Mouse (Mus musculus): Measurements from ENCODE around the gene Aco2. TPM values are rescaled to one million over a fixed set of nuclear protein-coding genes. Genes with fewer than 3 reads are reported as not detected.

Gene Aco2
- polyA plus RNA-seq, 1 experiment from 2014 or later: 265 TPM

- no peaks in the 10 kb centered on the region; the same call in 1 of the 2 replicates for H3K4me1 ChIP-seq
- no peaks in the 10 kb centered on the region for H3K9me3 ChIP-seq
- no peak overlapping the region for H3K4me2 ChIP-seq
- no peak overlapping the region for H3K27ac ChIP-seq
- peaks cover 30% of the 10 kb centered on the region for H3K36me3 ChIP-seq (replicated peaks)
- H3K27me3 ChIP-seq (replicated peaks): no peaks in the 10 kb centered on the region
- H3K4me3 ChIP-seq: no peak overlapping the region
- 38% methylated on average over 7 of the region's 7 CpGs for WGBS
- H3K9ac ChIP-seq: no peak overlapping the region
- no peak for ATAC-seq (replicated peaks)
Measured at GRCm38 (mm10) chr15:81848301-81848700, 23.8 kb upstream of the Aco2 start.

DNA sequence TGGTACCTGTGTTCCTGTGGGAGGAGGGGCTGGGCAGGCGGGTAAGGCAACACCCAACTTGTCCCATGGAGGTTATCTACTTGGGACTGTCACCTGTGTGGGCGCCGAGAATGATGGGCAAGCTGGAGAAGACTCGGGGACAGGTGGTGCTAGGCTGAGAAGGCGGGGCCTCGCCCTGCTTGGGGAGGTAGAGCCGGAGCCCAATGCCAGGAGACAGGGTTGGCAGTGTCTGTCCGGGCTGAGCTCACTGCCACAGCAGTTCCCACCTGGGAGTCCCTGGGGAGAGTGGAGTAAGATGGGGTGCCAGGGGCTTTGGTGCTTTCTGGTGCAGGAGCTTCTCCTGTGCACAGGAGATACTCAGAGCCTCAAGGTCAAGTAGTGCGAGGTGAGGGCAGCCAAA, 23.0 kb upstream of the Aco2 start:
- H3K4me1 ChIP-seq: no peaks in the 10 kb centered on the region; the same call in 1 of the 2 replicates
- H3K27me3 ChIP-seq (replicated peaks): no peaks in the 10 kb centered on the region
- H3K9ac ChIP-seq: no peak overlapping the region
- no peaks in the 10 kb centered on the region for H3K9me3 ChIP-seq
- peaks cover 30% of the 10 kb centered on the region for H3K36me3 ChIP-seq (replicated peaks)
- no peak overlapping the region for H3K4me3 ChIP-seq
- 88% methylated on average over 9 of the region's 9 CpGs for WGBS
- H3K4me2 ChIP-seq: no peak overlapping the region
- no peak for ATAC-seq (replicated peaks)
- H3K27ac ChIP-seq: no peak overlapping the region

DNA sequence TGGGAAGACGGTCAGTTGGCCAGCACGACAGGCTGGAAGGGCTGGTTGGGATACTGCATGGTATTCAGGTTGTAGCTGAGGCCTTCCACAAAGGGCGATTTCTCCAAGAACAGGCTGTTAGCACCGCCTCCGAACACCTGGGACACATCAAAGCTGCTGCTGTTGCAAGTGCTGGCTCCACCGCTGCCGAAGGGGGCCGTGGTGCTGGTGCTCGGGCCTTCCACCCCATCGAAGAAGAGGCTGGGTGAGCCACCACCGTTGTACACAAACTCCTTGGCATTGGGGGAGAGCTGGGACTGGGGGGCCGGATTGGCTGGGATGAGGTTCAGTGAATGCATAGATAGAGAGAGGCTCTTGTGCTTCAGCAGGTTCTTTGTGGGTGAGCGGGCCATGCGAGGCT, 21.4 kb upstream of the Aco2 start:
- H3K4me1 ChIP-seq: peaks cover 8% of the 10 kb centered on the region
- no peak for ATAC-seq (replicated peaks)
- 89% methylated on average over 14 of the region's 14 CpGs for WGBS
- H3K9ac ChIP-seq: no peak overlapping the region
- no peaks in the 10 kb centered on the region for H3K9me3 ChIP-seq
- peaks cover 30% of the 10 kb centered on the region for H3K36me3 ChIP-seq (replicated peaks)
- H3K27ac ChIP-seq: no peak overlapping the region
- H3K27me3 ChIP-seq (replicated peaks): no peaks in the 10 kb centered on the region
- H3K4me2 ChIP-seq: no peak overlapping the region
- H3K4me3 ChIP-seq: no peak overlapping the region

DNA sequence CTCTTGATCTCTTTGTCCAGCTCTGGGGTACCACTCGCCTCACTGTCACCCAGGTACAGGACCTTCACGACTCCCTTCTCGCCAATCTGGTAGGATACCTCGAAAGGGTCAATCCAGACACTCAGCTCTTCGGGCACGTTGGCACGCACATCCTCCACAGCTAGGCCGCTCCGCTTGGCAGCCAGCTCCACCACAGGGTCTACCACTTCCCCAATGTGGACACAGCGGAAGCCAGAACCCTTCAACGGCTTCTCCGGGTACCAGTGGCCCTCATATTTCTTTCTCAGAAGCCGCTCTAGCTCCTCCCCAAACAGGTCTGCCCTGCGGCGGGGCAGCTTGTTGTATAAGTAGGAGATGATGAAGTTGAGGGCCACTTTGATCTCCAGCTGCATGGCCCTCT, 20.7 kb upstream of the Aco2 start:
- WGBS: 96% methylated on average over 15 of the region's 15 CpGs
- H3K27me3 ChIP-seq (replicated peaks): no peaks in the 10 kb centered on the region
- H3K4me3 ChIP-seq: no peak overlapping the region
- no peak overlapping the region for H3K9ac ChIP-seq
- no peak overlapping the region for H3K4me2 ChIP-seq
- peaks cover 30% of the 10 kb centered on the region for H3K36me3 ChIP-seq (replicated peaks)
- ATAC-seq (replicated peaks): no peak
- H3K9me3 ChIP-seq: no peaks in the 10 kb centered on the region
- H3K4me1 ChIP-seq: peaks cover 11% of the 10 kb centered on the region
- H3K27ac ChIP-seq: no peak overlapping the region

DNA sequence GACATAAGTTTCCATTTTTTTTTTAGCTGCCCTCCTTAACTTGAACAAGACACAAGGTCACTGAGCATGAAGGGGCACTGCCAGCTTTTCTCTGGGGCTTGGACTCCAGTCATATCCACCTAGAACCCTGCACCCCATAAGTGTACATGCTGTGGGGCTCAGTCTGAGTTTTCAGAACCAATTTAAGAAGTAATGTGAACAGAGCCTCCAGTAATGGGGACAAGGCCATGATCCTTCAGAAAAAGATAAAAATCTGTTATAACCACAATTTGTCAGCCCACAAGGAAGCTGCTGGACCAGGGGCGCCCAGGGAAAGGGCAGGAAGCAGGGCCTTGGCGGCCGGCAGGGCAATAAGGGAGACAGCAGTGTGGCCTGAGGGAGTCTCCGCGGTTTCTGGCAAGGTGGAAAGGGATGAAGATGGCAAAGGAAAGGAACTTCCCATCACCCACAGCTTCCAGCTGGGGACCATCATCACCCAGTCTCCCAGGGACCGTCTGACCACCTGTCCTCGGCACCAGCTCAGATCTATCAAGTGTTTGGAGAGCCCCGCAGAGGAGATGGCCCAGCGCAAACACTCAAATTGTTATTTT, 19.6 kb upstream of the Aco2 start:
- H3K9me3 ChIP-seq: no peaks in the 10 kb centered on the region
- H3K4me2 ChIP-seq: no peak overlapping the region
- H3K4me3 ChIP-seq: no peak overlapping the region
- no peaks in the 10 kb centered on the region for H3K27me3 ChIP-seq (replicated peaks)
- peaks cover 22% of the 10 kb centered on the region for H3K4me1 ChIP-seq
- no peak for ATAC-seq (replicated peaks)
- 92% methylated on average over 9 of the region's 9 CpGs for WGBS
- H3K9ac ChIP-seq: no peak overlapping the region
- no peak overlapping the region for H3K27ac ChIP-seq
- H3K36me3 ChIP-seq (replicated peaks): peaks cover 30% of the 10 kb centered on the region

GRCm38 (mm10) chr15:81853081-81853480, 19.0 kb upstream of the Aco2 start:
- no peaks in the 10 kb centered on the region for H3K27me3 ChIP-seq (replicated peaks)
- H3K4me2 ChIP-seq: no peak overlapping the region
- ATAC-seq (replicated peaks): no peak
- no peak overlapping the region for H3K27ac ChIP-seq
- H3K9me3 ChIP-seq: no peaks in the 10 kb centered on the region
- H3K9ac ChIP-seq: no peak overlapping the region
- no peak overlapping the region for H3K4me3 ChIP-seq
- peaks cover 26% of the 10 kb centered on the region for H3K36me3 ChIP-seq (replicated peaks)
- H3K4me1 ChIP-seq: peaks cover 22% of the 10 kb centered on the region
- WGBS: 91% methylated on average over 7 of the region's 7 CpGs

DNA sequence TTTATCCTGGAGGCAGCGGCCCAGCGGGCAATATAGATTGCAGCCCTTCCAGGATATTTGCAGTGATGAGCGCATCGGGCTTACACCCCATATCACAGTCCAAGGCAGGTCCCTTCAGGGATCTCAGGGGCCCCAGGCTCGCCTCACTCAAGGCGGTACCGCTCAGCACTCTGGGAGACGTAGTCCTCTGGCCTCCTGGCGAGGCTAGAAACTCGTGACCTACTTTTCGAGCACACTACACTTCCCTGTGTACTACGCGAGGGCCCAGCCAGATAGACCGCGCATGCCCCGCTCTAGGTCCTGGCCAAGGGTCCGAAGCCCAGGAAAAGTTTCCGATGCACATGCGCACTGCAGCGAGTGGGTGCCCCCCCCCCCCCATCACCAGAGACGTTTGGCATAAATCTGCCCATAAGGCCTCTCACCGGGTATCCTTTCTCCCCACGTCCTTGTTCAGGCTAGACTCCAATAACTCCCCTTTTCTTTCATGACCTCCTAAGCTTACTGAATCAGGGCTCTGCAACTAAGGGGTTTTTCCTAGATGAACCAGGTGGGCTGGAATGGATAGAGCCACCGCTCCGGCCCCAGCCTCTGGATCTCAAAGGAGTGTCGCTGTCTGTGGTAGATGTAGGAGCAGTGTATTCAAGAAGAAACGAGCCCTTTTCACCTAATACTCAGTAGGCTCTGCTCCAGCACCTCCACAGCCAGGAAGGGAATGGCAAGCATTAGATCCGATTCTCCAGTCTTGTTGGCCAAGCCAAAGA, 15.9 kb upstream of the Aco2 start:
- peak overlapping the region; percentile 95 for H3K27ac ChIP-seq
- peak overlapping the region; percentile 88 for H3K4me3 ChIP-seq

GRCm38 (mm10) chr15:81856938-81857723, 15.0 kb upstream of the Aco2 start:
- Histone ChIP-seq H3K4me1 (peaks cover 38% of the 10 kb centered on the region), H3K4me2 (peak overlapping the region; percentile 78), H3K9me3 (no peaks in the 10 kb centered on the region), H3K27me3 (replicated peaks) (no peaks in the 10 kb centered on the region), H3K4me3 (peak overlapping the region; percentile 88), H3K9ac (peak overlapping the region; percentile 72), H3K36me3 (replicated peaks) (no peaks in the 10 kb centered on the region), H3K27ac (peak overlapping the region; percentile 95)
- WGBS: under 1% methylated on average over 14 of the region's 14 CpGs
- ATAC-seq (replicated peaks): no peak

More for the DNA sequence above, 15.9 kb upstream of the Aco2 start:
- Histone ChIP-seq H3K4me1 (peaks cover 38% of the 10 kb centered on the region), H3K27me3 (replicated peaks) (no peaks in the 10 kb centered on the region), H3K36me3 (replicated peaks) (peaks cover 6% of the 10 kb centered on the region), H3K9me3 (no peaks in the 10 kb centered on the region), H3K4me2 (peak overlapping the region; percentile 78), H3K9ac (peak overlapping the region; percentile 72)
- ATAC-seq (replicated peaks): peak; percentile 89
- under 1% methylated on average over 28 of the region's 28 CpGs for WGBS

DNA sequence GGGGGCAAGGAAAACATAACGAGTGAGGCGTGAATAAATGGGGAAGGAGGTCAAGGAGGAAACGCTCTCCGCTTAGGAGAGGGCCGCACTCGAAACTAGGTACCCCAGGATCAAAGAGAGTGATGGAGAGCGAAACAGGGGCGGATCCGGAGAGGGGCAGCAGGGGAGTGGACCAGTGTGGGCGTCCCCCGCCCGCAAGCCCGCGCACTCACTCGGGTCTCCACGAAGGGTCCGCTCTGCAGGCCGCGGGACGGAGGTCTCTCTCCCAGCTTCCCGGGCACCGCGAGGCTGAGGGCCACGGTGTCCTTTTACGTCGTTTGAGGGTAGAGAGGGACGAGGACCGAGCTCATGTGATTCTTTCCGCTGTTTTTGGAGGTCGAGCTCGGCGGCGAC, 14.4 kb upstream of the Aco2 start:
- 2% methylated on average over 33 of the region's 33 CpGs for WGBS
- H3K9me3 ChIP-seq: no peaks in the 10 kb centered on the region
- peaks cover 38% of the 10 kb centered on the region for H3K4me1 ChIP-seq
- H3K9ac ChIP-seq: peak overlapping the region; percentile 72
- H3K36me3 ChIP-seq (replicated peaks): no peaks in the 10 kb centered on the region
- H3K27me3 ChIP-seq (replicated peaks): no peaks in the 10 kb centered on the region
- no peak for ATAC-seq (replicated peaks)
- H3K4me3 ChIP-seq: peak overlapping the region; percentile 88
- peak overlapping the region; percentile 78 for H3K4me2 ChIP-seq
- peak overlapping the region; percentile 95 for H3K27ac ChIP-seq

GRCm38 (mm10) chr15:81858138-81858516, 14.0 kb upstream of the Aco2 start:
- under 1% methylated on average over 23 of the region's 23 CpGs for whole genome bisulfite sequencing

DNA sequence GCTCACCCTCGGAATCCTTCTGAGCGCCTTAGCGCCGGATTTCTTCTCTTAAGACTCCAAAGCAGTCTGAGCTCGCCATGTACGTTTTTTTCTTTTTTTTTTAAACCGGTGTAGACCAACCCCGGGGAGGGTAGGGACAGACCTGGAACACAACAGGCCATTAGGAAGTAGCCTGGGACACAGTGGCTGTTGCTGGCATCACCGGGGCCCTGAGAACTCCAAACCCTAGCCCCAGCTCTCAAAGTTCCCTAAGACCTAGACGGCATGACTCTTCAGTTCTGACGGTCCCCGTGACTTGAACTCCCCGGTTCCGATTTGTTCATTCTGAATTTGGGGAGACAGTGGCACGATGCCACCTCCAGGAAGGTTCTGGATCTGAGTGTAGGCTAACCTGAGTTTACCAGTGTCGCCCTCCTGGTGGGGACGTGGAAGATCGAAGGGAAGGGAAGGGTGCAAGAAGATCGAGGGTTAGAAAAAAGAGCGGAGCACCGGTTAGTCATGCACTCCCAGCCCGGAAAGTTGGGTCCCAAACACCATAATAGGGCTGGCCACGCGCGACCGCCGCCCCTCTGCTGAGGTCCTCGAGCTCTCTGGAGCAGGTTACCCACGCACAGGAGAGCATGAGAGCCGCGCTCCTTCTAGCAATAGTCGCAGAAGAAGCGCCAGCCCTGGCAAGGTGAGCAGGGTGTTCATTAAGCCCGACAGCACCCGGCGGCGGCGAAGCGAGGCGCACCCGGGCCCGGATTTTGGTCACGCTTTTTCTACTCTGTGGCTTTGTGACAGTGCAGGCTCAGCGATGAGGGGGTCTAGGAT, 13.4 kb upstream of the Aco2 start, which contains the start of gene Tob2:
TSS of gene Tob2 (minus strand) at position 280 of the 813 bp plus-strand sequence.
- peak within 1 kb of the TSS; percentile 95 for H3K27ac ChIP-seq
- under 1% methylated on average over 44 of the region's 44 CpGs for WGBS
- peak within 1 kb of the TSS; percentile 78 for H3K4me2 ChIP-seq
- H3K27me3 ChIP-seq (replicated peaks): no peaks in the 10 kb centered on the region
- peaks cover 38% of the 10 kb centered on the region for H3K4me1 ChIP-seq
- H3K9me3 ChIP-seq: no peaks in the 10 kb centered on the region
- H3K36me3 ChIP-seq (replicated peaks): no peaks in the 10 kb centered on the region
- peak; percentile 19 for ATAC-seq (replicated peaks)
- peak within 1 kb of the TSS; percentile 88 for H3K4me3 ChIP-seq
- peak within 1 kb of the TSS; percentile 72 for H3K9ac ChIP-seq

More at GRCm38 (mm10) chr15:81858138-81858516, 14.0 kb upstream of the Aco2 start:
- Histone ChIP-seq H3K9ac (peak overlapping the region; percentile 72), H3K4me2 (peak overlapping the region; percentile 78), H3K4me1 (peaks cover 38% of the 10 kb centered on the region), H3K4me3 (peak overlapping the region; percentile 88), H3K36me3 (replicated peaks) (no peaks in the 10 kb centered on the region), H3K9me3 (no peaks in the 10 kb centered on the region), H3K27ac (peak overlapping the region; percentile 95), H3K27me3 (replicated peaks) (no peaks in the 10 kb centered on the region)
- peak; percentile 31; the same call in 1 of the 2 replicates for ATAC-seq (replicated peaks)
